Comparison of ENCODE assay signal across 16 mouse cellular contexts in genomic region chr4:62806786-62807185, GRCm38 (mm10).
DNase-seq lines count a peak whose midpoint lies in the region; ATAC-seq lines count a peak whose summit lies in the region.
"Had no signal": no experiment of that assay in that cellular context is flagged by ENCODE, and none has a peak within 500 bp of the region (broad histone marks: within the 10 kb centered on the region; RNA-seq: fewer than 3 reads in every experiment).

No protein-coding gene starts in this region.

- WGBS in forebrain, embryonic 10.5 days: 88% methylated on average over 2 of the region's 2 CpGs

- no peaks in the 10 kb centered on the region for H3K36me3 ChIP-seq in forebrain, embryonic 10.5 days (replicated peaks)
- H3K36me3 ChIP-seq: embryonic facial prominence, embryonic 13.5 days; limb, embryonic 12.5 days had no signal

- no peaks in the 10 kb centered on the region for H3K4me1 ChIP-seq in forebrain, embryonic 10.5 days

- H3K4me3 ChIP-seq in forebrain, embryonic 10.5 days: no peak overlapping the region
- H3K4me3 ChIP-seq: embryonic facial prominence, embryonic 13.5 days; limb, embryonic 12.5 days had no signal

- no peak overlapping the region for H3K27ac ChIP-seq in forebrain, embryonic 10.5 days
- H3K27ac ChIP-seq: embryonic facial prominence, embryonic 13.5 days; limb, embryonic 12.5 days had no signal

- H3K9me3 ChIP-seq in forebrain, embryonic 10.5 days: no peaks in the 10 kb centered on the region
- H3K9me3 ChIP-seq: embryonic facial prominence, embryonic 13.5 days; limb, embryonic 12.5 days had no signal

- intact Hi-C loops in heart, postnatal 25 days (cut with DNase I): no loop called here

- H3K27me3 ChIP-seq in forebrain, embryonic 10.5 days (ENCODE audit: poor library complexity, severe bottlenecking): no peaks in the 10 kb centered on the region
- H3K27me3 ChIP-seq: embryonic facial prominence, embryonic 13.5 days; limb, embryonic 12.5 days had no signal

- DNase-seq in heart, adult 8-10 months (ENCODE audit: low spot score): peak; percentile 7
- DNase-seq in heart, postnatal 25 days (ENCODE audit: low spot score): no peak
- peak; percentile 74 for DNase-seq in CD4-positive, CD25-positive, alpha-beta regulatory T cell, adult 2 months (ENCODE audit: low read depth, low spot score)
- peak; percentile 53 to 63 for DNase-seq in natural killer cell, adult 2 months (ENCODE audit: low spot score in 2 of 2)
- DNase-seq in right cerebral cortex, postnatal 4 days: no peak
- no peak for DNase-seq in urinary bladder, postnatal 36 days (ENCODE audit: low spot score in 2 of 2)
- DNase-seq in forebrain, embryonic 10.5 days (ENCODE audit: extremely low spot score, low spot score): no peak
- DNase-seq: adrenal gland, postnatal 36 days; cerebellum, adult 11-12 months; layer of hippocampus, adult 9-11 months; lung, postnatal 36 days had no signal

- ATAC-seq in inflammation-experienced regulatory T-cells, adult 6 months: peak; percentile 93
- ATAC-seq: forebrain, embryonic 16.5 days; intestine, postnatal 0 days had no signal

Comparison
In these comparisons a context has a peak if more than half of its experiments do, and no peak if none do; other contexts are left out.
1. DNase-seq: peak in heart, adult 8-10 months (single experiment), CD4-positive, CD25-positive, alpha-beta regulatory T cell, adult 2 months (single experiment) and natural killer cell, adult 2 months (2 of 2); none in heart, postnatal 25 days (single experiment), right cerebral cortex, postnatal 4 days (single experiment), urinary bladder, postnatal 36 days (0 of 2) and forebrain, embryonic 10.5 days (single experiment).